Mouse (Mus musculus): ENCODE results near the gene Nkiras2.
"Not testable (repeated sequence)": the region's sequence is repeated elsewhere in the genome, so short reads cannot be mapped to it uniquely, and the experiment has no call there.

Gene Nkiras2

DNA sequence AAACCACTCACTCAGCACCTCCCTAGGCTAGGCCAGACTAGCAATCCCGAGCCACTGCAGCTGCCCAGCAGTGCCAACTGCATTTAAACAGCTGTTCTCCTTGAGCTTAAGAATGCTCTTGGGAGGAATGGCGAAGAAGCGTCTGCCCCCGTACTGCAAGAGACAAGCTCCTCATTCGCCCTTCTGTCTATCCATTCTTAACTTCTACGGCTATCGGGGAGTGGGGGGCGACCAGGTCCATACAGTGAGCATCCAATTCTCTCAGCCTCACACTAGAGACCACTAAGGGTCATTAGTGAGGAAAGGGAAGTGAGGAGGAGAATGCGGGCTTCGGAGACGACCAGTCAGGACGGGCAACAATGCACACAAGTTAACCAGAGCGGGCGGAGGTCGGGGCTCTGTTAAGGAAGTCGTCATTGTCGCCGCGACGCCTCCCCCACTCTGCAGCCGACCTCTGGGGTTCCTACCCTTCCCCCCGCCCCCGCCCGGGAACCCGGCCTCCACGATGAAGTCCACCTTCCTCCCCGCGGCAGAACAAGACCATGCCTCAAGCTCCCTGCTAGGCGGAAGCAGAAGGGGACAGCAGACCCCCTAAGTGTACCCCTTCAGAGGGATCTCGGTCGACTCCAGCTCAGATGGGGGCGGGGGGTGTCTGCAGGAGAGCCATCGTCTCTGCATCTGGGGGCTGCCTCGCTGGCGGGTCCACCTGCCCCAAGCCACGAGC is at the start of gene Nkiras2:
TSS of gene Nkiras2 (plus strand) at position 484 of the 724 bp plus-strand sequence.
- peak; percentile 77 for DNase-seq

DNA sequence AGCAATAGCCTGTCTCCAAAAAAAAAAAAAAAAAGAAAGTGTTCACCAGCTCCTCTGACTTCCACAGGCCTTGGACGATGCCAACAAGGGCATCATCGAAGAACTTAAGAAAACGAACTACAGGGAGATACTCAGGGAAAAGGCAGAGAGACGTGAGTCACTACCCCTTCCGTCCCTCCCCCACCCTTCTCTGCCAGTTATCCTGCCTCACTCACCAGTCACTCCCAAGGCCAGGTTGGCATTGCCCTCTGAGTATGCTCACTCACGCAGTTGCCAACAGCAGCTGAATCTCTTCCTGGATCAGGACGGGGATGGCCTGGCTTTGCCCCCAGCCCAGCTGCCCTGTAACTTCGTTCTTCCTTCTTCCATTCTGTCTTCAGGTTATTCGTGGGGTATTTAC is 49.3 kb upstream of the Nkiras2 start:
- no peak for DNase-seq

DNA sequence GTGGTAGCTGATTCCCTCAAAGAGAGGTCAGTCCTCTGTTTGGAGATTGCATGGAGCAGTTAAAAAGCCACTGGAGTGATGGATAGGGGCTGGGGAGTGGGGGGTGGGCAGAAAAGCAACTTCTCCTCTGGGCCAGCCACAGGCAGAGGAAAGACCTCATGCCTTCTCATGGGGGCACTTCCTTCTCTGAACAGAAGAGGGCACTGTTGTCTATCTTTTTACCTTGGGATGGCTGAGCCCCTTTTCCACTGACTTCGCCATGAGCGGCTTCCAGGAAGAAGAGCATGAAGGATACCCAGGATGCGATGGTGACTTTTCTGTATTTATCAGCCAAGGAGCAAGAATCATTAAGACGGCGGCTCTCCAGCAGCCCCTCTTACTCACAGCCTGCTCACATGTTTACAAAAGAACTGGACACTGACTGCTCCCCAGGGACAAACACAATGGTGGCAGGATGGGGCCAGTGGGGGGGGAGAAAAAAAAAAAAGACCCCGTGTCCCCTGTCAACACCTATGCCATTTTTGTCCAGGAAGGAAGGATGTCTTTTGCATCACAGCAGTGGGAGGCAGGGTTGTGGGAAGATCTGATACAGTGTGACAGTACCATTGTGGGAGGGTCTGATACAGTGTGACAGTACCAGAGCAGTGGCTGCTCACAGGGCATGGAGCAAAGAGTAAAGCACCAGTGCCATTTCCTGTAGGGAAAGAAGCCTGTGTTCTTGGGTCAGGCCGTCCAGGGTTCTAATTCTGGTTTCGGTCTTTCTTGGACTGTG is 48.4 kb upstream of the Nkiras2 start:
- peak; percentile 60 for DNase-seq

DNA sequence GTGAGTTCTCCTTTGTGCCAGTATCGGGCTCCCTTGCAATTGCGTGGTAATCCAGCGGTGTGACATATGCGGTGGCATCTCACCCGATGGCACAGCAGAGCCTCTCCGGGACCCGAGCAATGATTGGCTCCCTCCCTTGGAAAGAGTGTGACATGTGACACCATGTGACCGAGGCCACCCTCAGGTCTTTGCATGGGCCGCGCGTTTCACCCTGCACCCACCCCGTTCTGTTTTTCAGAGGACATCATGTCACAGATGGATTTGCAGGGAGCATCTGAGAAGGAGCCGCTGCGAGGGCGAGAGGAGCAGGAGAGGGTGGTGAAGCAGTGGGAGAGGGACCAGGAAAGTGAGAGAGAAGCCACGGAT is 47.9 kb upstream of the Nkiras2 start:
- DNase-seq, result no peak

DNA sequence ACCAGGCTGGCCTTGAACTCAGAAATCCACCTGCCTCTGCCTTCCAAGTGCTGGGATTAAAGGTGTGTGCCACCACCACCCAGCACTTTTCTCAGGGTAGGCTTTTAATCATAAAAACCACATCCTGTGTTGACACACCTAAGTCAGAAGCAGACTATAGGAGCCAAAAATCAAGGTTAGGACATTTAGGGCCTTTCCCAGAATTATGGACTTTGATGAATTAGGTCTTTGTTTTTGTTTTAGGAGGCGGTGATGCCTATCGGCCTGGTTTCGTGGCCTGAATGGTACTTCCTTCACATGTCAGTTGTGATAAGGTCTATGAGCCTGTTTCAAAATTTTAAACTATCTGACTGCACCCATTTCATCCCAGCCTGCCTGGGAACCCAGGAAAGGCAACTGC is 44.9 kb upstream of the Nkiras2 start:
- no peak for DNase-seq

DNA sequence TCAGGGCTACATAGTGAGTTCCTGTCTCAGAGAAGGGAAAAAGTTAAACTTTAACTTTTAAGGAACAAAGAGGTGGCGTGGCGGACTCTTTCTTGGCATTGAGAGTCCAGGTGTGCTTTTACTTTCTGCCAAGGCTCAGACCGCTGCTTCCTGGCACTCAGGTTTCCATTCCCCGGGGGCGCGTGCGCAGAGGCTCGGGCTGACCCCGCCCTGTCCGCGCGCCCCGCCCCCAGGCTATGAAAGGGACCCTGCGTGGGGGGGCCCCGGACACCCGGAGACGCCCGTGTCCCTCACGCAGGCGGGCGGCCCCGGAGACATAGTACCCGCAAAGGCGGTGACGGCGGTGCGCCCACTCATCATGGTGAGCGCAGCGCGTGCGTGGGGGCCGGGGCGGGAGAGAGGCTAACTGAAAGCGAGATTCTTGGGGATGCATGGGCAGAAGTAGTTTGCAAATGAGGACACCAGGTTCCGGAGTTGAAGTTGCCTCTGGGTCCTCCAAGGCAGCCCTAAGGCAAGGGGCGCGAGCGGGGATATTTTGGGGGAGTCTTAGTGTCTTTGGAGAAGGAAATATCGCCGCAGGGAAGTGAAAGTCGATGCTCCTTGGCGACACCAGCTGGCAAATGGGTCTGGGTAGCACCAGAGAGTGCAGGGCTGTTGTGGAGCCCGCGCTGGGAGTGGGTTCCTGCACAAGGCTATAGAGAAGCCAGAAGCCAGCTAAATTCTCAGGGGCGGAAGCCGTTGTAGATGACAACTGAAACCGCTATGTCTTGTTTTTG is 44.1 kb upstream of the Nkiras2 start, which contains the start of gene Cnp:
TSS of gene Cnp (plus strand) at position 197 of the 776 bp plus-strand sequence.
- DNase-seq, result peak; percentile 79

DNA sequence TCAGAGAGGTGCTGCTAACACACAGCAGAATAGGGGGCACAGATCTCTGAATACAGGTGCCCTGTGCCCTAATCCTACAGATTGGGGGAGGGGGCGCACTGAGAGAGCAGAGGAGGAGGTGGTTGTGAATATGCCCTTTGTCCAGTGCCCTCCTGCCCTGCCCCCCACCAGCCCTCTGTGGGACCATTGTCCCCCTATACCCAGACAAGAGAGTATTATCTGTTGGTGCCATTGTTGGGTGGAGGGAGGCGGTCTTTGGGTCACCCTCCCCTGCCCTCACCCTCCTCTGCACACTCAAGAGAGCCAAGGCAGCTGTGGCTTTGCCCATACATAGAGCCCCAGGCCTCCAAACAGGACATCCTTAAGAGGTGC is 43.6 kb upstream of the Nkiras2 start:
- peak; percentile 23 for DNase-seq

DNA sequence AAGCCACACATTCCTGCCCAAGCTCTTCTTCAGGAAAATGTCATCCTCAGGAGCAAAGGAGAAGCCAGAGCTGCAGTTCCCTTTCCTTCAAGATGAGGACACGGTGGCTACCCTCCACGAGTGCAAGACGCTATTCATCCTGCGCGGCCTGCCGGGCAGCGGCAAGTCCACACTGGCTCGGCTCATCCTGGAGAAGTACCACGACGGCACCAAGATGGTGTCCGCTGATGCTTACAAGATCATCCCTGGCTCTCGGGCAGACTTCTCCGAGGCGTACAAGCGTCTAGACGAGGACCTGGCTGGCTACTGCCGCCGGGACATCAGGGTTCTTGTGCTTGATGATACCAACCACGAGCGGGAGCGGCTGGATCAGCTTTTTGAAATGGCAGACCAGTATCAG is 42.8 kb upstream of the Nkiras2 start:
- no peak for DNase-seq

DNA sequence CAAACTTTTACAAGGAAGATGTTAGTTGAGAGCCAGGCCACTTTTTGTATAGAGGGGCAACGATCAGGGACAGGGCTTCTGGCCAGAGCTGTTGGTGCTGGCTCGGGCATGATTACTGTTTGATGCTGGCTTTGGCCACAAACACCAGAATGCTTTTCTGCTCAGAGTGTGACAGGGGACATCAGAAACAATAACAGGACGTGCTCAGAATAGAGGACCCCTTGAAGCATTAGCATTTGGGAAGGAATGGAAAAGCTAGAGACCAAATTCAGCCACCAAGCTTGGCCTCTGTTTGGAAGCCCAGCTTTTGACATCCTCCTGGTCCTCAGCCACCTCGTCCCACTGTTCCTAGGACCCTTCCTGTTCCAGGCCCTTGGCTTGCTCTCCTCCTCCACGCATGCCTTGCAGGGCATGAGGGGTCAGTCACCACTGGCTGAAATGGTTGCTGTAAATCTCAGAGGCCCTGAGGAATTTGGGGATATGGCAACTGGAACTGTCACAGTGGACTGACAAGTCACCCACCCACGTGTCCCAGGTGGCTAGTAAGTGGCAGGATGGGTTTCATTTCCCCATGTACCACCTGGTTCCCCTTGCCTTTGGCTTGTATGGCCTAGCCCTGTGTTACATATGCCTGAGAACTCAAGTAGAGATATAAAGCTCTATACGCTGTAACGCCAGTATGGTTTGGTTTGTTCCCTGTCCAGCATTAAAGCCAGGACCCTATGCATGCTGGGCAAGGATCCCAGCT is 41.0 kb upstream of the Nkiras2 start:
- DNase-seq, result no peak

DNA sequence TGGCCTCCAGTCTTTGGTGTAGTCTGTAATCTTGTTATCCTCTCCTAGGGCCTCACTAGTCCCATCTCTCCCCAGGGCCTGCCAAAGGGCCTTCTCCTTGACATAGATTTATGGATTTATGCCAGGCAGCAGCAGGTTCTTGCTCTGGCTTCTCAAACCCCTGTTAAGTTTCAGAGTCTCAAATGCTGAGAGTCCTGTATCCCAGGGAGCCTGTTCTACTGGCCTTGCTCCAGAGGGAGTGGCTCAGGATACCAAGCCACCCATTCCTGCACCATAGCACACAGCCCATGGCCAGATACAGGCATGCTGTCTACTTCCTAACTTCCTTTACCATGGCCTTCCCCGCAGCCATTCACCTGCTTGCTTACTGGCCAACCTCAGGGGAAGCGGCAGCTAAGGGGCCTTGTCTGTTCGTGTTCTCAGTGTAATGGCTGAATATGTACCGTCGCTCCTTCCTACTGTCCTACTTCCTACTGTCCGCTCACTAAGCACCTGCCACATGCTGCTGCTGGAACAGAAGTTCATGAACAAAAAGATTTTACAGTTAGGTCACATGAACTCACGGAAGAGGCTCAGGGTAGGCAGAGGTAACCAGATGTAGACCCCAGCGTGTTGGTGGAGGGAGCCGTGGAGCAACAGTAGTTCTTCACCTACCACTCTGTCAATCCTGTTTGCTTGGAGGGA is 39.8 kb upstream of the Nkiras2 start:
- DNase-seq, result no peak

DNA sequence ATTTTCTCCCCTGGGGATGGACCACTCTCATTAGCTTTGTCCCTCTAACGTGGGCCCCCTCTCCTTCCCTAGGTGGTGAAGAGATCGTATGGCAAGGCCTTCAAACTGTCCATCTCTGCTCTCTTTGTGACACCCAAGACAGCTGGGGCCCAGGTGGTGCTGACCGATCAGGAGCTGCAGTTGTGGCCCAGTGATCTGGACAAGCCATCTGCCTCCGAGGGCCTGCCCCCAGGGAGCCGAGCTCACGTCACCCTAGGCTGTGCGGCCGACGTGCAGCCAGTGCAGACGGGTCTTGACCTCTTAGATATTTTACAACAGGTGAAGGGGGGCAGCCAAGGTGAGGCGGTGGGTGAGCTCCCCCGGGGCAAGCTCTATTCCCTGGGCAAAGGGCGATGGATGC is 38.8 kb upstream of the Nkiras2 start:
- no peak for DNase-seq

DNA sequence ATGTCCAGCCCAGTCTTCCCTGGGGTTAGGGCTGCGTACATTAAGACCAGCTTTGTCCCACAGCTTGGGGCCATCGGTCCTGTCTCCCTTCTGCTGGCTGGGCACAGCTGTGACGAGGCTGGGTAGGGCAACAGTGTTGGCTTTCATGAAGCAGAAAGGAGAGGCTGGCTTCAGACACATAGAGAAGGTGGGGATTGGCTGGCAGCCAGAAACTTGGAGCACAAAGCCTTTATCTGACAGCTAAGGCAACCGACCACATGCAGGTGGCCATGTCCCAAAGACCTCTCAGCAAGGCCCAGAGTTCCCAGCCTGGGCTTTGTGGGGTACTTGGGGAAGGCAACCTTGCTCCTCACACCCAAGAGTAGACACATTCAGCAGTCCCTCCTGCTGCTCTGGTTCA is 37.3 kb upstream of the Nkiras2 start:
- DNase-seq, result no peak

DNA sequence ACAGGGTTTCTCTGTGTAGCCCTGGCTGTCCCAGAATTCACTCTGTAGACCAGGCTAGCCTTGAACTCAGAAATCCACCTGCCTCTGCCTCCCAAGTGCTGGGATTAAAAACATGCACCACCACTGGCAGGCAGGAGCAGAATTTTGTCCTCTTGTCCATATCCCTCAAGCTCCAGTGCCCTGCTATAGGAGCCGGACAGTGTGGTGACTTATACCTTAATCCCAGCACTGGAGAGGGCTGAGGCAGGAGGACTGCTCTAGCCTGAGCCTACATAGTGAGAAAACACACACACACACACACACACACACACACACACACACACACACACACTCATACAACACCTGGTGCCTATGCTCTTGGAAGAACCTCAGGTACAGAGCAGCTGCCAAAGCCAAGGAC is 36.6 kb upstream of the Nkiras2 start:
- not testable (repeated sequence) for DNase-seq

DNA sequence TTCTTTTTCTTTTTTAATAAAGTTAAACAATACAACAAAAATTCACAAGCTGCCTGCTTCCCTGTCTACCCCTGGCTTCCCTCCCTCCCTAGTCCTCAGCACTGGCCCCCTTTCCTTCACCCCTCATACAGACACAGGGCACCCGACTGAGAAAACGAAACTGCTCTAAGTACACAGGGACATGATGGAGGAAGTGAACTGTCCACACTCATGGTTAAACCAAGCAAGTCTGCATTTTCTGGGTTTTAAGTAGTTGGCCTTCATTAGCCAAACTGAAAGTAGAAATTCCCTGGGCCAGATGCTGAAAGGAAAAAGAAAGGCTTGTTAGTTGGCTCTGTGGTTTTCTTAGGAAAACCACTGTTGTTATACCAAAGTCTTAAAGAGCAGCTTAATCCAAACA is 36.2 kb upstream of the Nkiras2 start:
- no peak for DNase-seq

DNA sequence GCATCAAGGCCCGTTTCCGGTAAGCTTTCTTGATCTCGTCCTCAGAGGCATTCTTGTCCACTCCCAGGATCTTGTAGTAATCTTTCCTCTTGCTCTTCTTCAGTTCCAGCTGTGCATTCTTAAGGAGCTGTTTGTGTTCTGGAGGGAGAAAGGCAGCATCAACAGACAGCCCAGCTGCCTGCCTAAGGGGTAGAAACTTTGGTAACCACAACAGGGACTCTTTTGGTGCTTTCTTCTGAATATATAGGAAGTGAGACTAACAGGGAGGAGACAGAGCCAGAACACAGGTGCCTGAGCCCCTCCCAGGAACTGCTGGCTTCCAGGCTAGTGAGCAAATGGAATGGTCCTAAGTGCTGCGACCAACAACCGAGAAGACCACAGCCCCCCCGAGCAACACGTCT is 34.5 kb upstream of the Nkiras2 start:
- no peak for DNase-seq

DNA sequence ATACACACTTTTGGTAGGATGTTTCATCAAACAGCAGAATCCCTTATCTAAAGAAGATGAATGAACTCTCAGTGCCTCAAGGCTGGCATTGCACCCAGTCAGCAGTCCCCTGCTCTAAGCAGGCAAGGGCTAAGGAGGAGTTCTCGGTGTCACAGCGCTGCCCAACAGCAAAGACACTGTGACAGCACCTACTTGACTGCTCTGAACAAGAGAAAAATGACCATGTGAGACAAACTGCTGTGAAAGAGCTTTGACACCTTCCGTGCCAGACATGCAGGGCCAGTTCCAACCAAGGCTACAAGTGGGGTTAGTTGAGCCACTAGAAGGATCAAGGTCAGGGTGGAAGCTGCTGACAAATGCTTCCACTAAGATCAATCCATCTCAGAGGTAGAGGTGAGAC is 33.9 kb upstream of the Nkiras2 start:
- no peak for DNase-seq

DNA sequence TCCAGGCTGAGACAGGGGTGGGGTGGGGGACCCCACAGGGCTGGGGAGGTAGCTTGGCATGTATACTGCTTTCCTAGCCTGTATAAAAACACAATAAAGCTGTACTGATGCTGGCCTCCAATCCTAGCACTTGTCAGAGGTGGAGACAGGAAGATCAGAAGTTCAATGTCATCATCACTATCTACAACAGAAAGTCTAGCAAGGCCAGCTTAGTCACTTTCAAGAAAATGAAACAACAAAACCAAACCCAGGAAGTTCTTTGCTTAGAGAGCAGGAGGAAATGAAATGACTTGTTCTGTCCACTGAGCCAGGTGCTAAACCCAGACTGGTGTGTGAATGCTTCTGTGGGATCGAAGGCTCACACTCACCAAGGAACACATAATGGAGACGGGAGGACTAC is 30.6 kb upstream of the Nkiras2 start:
- no peak for DNase-seq

DNA sequence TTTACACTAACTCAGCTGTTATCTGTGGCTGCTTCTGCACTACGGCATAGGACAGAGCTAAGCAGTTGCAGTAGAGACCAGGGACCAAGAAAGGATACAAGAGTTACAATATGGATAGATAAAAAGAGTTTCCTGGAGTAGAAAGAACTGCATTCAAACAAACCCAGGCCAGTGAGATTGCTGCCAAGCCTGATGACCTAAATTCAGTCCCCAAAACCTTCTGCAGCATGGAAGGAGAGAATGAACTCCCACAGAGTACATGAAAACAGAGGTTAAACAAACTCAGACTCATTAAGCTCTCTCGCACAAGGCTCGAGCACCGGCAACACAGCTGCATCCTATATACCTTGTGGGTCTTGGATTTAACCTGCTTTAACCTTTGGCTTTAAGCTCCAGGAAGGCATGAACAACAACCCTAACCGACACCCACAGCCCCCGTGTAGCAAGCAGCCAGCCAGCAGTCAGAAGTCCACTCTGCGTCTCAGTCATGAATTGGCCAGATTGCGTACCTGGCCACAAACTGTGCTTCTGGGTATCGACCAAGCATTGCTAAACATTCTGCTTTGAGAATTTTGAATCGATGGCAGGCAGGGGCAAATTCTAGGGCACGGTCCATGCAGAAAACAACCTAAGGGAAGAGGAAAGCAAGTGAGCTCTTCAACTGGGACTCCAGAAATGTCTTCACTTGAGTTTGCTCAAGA is 26.5 kb upstream of the Nkiras2 start:
- no peak for DNase-seq

DNA sequence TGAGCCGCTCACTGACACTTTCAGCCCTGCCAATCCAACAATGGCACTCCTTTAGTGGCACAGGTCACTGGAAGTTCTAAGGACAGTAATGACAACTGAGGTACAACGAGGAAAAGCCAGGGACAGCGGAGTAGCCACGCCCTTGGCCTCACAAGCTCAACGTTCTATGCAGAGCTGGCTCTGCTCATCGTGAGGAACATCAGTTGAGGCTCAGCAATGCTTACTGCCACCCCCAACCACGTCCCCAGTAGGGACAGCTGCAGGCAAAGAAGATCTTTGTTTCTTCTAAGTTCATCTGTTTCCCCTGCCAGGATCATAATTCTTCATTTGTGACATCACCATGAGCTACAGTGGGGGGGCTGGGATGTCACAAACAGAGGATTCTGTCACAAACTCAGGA is 24.4 kb upstream of the Nkiras2 start:
- DNase-seq, result no peak

DNA sequence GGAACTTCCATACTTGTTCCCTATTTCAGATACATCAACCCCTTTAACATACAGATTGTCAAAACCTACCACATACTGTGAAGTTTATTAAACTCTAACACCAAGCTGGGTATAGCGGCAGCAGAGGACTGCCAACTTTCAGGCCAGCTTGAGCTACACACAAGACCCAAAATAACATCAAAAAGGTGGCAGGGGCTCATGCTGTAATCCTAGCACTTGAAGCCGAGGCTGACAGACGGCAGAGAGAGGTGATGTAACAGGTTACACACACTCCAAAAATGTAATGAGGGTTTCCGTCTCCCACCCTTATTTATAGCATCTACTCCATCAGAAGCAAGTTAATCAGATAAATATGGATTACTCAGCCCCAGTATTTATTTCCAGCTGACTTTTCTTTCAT is 23.5 kb upstream of the Nkiras2 start:
- DNase-seq, result no peak

DNA sequence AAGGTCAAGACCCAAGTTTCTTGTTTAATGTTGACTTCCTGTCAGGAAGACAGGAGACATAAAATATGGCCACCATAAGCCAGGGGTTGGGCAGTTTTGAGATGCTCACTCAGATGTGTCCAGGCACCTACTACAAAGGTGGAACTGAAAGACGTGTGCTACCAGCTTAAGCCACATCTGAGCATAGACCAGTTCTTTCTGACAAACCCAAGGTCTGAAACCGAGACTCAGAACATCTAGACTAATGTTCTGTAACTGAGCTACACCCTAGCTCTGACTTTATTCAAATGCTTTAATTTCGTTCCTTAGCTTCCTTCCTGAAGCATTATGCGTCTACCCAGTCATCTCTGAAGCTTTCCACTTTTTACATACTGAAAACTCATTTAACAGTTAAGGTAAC is 21.0 kb upstream of the Nkiras2 start:
- no peak for DNase-seq

DNA sequence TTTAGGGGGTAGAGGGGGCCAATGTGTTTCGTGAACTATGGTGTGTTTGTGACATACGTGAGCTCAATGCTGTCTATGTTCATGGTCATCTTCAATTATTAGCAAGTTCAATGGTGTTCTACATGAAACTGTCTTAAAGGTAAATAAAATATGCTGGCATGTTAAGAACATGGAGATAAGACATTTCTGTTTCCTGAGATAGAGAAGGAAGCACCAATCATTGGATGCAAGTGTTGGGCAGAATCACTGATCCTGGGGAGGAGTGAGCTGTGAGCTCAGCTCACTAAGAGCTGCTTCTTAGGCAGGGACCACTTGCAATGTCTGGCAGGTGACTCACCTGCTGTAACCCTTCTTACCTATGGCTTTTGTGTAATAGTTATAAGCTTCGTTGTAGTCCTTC is 17.7 kb upstream of the Nkiras2 start:
- DNase-seq, result no peak
